Mouse (Mus musculus): ENCODE measurements around the gene Kdelr3. TPM values are rescaled to one million over a fixed set of nuclear protein-coding genes. Genes with fewer than 3 reads are reported as not detected.

The Kdelr3 gene
- 141 and 162 TPM in 2 replicates for polyA plus RNA-seq (2015; fragmentation: Nextera tagmentation; extraction: Ambion mirVana)

DNA sequence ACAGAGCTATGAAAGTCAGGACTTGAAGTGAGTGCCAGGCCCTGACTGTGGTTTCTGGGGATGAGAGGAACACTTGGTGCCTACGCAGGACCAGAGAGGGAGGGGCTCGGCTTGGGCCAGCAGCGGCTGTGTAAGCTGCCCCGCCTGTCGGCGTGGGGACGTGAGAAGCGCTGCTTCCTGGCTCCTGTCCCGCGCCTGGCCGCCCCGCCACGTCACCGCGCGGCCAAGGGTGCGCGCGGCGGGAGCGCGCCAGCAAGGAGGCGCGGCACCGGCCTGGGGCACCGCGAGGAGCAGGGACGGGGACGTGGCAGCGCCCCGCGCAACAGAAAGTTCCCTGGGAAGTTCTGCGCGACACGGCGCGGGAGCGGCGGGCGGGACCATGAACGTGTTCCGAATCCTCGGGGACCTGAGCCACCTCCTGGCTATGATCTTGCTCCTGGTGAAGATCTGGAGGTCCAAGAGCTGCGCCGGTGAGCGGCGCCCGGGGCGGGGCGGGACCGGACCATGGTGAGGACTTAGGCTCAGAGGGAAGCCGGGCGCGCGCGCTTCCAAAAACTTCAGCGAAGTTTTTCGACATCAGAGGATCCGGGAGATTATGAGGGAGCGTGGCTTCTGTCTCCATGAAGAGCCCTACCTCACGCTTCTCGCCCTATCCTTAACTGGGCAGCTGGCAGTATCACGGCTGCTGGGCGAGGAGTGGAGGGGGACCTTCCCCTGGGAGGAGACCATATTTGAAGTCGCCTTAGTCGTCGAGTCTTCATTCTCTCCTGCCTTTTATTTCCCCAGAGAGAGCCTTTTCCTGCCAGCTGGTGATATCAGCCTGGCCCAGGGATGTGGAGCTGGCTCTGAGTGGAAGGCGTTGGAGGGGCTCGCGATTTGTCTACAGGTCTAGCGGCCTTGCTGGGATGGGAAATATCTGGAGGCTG lies at the start of gene Kdelr3:
Kdelr3 (plus strand) TSS at position 241 of the 926 bp plus-strand sequence.

DNA sequence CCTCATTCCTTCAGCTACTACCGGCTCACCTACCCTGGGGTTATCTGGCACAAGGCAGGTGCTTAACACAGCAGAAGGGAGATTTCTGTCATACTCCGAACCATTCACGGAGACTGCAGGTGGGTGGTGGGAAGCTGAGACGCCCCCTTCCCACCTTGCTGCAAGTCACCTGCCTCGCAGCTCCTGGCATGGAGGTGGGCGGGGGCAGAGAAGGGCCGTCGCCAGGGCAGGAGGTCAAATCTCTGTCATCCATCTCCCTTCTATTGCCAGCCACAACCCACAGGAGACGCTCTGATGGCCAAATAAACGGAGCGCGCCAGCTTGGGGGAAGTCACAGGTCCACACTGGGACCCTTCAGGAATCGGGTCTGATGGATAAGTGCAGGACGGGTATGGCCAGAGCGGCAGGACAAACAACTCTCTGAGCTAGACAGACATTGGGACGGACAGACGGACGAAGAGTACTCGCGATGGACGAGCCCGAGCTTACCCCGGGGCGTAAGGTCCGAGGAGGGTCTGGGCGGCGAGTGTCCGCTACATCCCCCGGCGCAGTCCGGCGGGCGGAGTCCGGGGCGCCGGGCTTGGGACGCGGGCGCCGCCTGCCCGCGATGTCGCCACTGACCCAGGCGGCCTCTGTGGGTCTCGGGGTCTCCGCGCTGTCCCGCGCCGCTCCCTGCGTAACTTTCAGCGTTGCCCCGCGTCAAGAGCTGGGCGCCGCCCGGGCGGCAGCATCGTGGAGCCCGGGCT lies 11.3 kb upstream of the Kdelr3 start, which contains the start of gene Kcnj4:
Kcnj4 (minus strand) TSS at position 535 of the 746 bp plus-strand sequence.

DNA sequence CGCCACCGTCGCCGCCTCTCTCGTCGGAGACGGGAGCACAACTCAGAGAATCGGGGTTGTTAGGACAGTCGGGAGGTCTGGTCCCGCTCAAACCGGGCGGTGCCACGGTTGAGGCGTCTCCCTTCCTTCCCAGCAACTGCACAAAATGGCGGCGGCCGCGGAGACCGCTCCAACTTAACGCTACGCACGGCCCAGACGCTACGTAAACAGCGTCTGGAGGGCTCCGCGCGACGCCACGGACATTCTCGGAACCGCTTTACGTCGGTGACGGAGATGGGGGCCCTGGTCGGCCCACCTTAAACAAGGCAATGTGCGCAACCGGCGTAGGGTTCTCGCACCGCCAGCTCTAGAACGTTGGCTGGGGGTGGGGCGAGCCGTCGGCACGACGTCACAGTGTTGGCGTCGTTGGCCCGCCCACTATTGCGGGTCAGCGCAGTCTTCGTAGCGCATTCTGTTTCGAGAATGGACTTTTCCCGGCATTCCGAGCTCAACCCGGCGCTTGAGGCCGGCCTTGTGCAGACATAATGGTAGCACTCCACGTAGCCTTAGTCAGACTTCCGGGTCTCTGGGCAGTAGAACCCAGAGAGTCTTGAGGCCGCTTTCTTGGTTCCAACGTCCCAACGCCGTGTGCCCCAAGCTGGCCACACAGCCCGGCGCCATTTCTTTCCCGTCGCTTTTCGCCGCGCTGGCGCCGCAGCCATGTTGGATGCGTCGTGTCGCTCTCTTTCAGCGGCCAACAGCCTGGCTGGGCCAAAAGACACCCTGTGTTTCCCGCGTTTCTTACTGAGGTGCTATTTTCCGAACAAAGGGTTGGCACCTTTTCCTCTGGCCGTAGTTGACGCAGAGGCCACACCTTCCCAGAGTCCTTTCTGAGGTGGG lies 30.4 kb downstream of the Kdelr3 start, which contains the start of gene Ddx17:
Ddx17 (minus strand) TSS at position 332 of the 879 bp plus-strand sequence.

Small RNAs within 50 kb of the gene (microRNA-seq; reads per million reads assigned to microRNA genes)
- not detected for gene Gm44302

Other genes starting within 250 kb of the Kdelr3 start
- 0.98 and 1.1 TPM in 2 replicates for gene Baiap2l2, start 230.9 kb upstream of the Kdelr3 start, polyA plus RNA-seq (2015; fragmentation: Nextera tagmentation; extraction: Ambion mirVana)
- 8.2 and 8.4 TPM in 2 replicates for gene Pla2g6, start 188.0 kb upstream of the Kdelr3 start, polyA plus RNA-seq (2015; fragmentation: Nextera tagmentation; extraction: Ambion mirVana)
- 6.4 and 10.1 TPM in 2 replicates for gene Maff, start 169.8 kb upstream of the Kdelr3 start, polyA plus RNA-seq (2015; fragmentation: Nextera tagmentation; extraction: Ambion mirVana)
- gene Tmem184b, start 112.8 kb upstream of the Kdelr3 start, polyA plus RNA-seq (2015; fragmentation: Nextera tagmentation; extraction: Ambion mirVana): 43.4 and 48.3 TPM in 2 replicates
- 41.8 and 51.8 TPM in 2 replicates for gene Csnk1e, start 60.8 kb upstream of the Kdelr3 start, polyA plus RNA-seq (2015; fragmentation: Nextera tagmentation; extraction: Ambion mirVana)
- 0.07 TPM in 1 of 2 replicates, not detected in the other for gene Kcnj4, start 11.2 kb upstream of the Kdelr3 start, polyA plus RNA-seq (2015; fragmentation: Nextera tagmentation; extraction: Ambion mirVana)
- 18.3 and 22.5 TPM in 2 replicates for gene Ddx17, start 30.3 kb downstream of the Kdelr3 start, polyA plus RNA-seq (2015; fragmentation: Nextera tagmentation; extraction: Ambion mirVana)
- gene Dmc1, start 88.7 kb downstream of the Kdelr3 start, polyA plus RNA-seq (2015; fragmentation: Nextera tagmentation; extraction: Ambion mirVana): 2.2 and 2.4 TPM in 2 replicates
- gene Fam227a, start 142.5 kb downstream of the Kdelr3 start, polyA plus RNA-seq (2015; fragmentation: Nextera tagmentation; extraction: Ambion mirVana): 0.33 and 0.59 TPM in 2 replicates
- gene Cby1, start 142.8 kb downstream of the Kdelr3 start, polyA plus RNA-seq (2015; fragmentation: Nextera tagmentation; extraction: Ambion mirVana): 25.8 and 26.8 TPM in 2 replicates
- 165 and 179 TPM in 2 replicates for gene Tomm22, start 154.4 kb downstream of the Kdelr3 start, polyA plus RNA-seq (2015; fragmentation: Nextera tagmentation; extraction: Ambion mirVana)
- 13.3 and 13.7 TPM in 2 replicates for gene Josd1, start 171.5 kb downstream of the Kdelr3 start, polyA plus RNA-seq (2015; fragmentation: Nextera tagmentation; extraction: Ambion mirVana)
- gene Gtpbp1, start 174.4 kb downstream of the Kdelr3 start, polyA plus RNA-seq (2015; fragmentation: Nextera tagmentation; extraction: Ambion mirVana): 19.3 and 20.0 TPM in 2 replicates
- 5.7 and 6.0 TPM in 2 replicates for gene Sun2, start 226.1 kb downstream of the Kdelr3 start, polyA plus RNA-seq (2015; fragmentation: Nextera tagmentation; extraction: Ambion mirVana)

Data from urinary bladder, postnatal 0 days (tissue).